8 mouse cellular contexts compared by ENCODE assay signal in genomic region chr17:46832101-46832980, GRCm38 (mm10). TPM values are rescaled to one million over a fixed set of nuclear protein-coding genes. Genes with fewer than 3 reads are reported as not detected.
A peak's percentile ranks its signal among the peaks of the same experiment; 100 is the strongest.
DNase-seq lines count a peak whose midpoint lies in the region; ATAC-seq lines count a peak whose summit lies in the region.

No protein-coding gene starts in this region.

- peak; percentile 36 for DNase-seq in adrenal gland, adult 2 months
- DNase-seq in adrenal gland, adult 8-10 months: no peak
- peak; percentile 33 for DNase-seq in 416B (ENCODE audit: low read depth)
- peak; percentile 54 to 60 for DNase-seq in gastrocnemius, postnatal 36 days
- DNase-seq in kidney, postnatal 36 days: peak; percentile 77 to 83
- DNase-seq in urinary bladder, postnatal 4 days (ENCODE audit: low spot score in 2 of 2): no peak

- intact Hi-C loops in gastrocnemius, postnatal 36 days (cut with DNase I): no loop called here

- ATAC-seq in activated CD4-positive, CD25-positive, alpha-beta regulatory T cell, adult 4 months: no peak
- no peak for ATAC-seq in megakaryocyte progenitor cell, adult 5-6 weeks (replicated peaks; ENCODE audit: poor library complexity)

RNA-seq across cellular contexts. Expression of gene Bicral, which starts 25.9 kb away (rescaled TPM):
- 10 to 100 TPM; 22.6 to 25.1 TPM for total RNA-seq in adrenal gland, adult 2 months (2021)
- 6.1 and 7.7 TPM in 2 replicates for polyA plus RNA-seq in adrenal gland, adult 2 months (2012; rRNA removed)
- 10 to 100 TPM; 22.1 to 32.4 (median 26.6) TPM for total RNA-seq in adrenal gland, adult 8-10 months (2022)
- total RNA-seq in gastrocnemius, postnatal 36 days (2021): 10 to 100 TPM in 1 of 2 experiments, 1 to 10 TPM in 1; 8.2 to 12.1 TPM
- polyA plus RNA-seq in activated CD4-positive, CD25-positive, alpha-beta regulatory T cell, adult 4 months (2017; shearing (Covaris generic)): 1 to 10 TPM; 8.3 to 8.5 TPM
- total RNA-seq in megakaryocyte progenitor cell, adult 5-6 weeks (2015): 20.9 and 26.1 TPM in 2 replicates
- total RNA-seq in megakaryocyte progenitor cell, adult 5-6 weeks (2017): 16.2 and 20.3 TPM in 2 replicates

RNA-seq across cellular contexts. Expression of gene Rpl7l1, which starts 49.9 kb away (rescaled TPM):
- total RNA-seq in adrenal gland, adult 2 months (2021): 10 to 100 TPM; 74.6 to 85.9 TPM
- polyA plus RNA-seq in adrenal gland, adult 2 months (2012; rRNA removed): 6.5 and 8.0 TPM in 2 replicates
- 10 to 100 TPM; 78.9 to 89.9 (median 83.8) TPM for total RNA-seq in adrenal gland, adult 8-10 months (2022)
- total RNA-seq in gastrocnemius, postnatal 36 days (2021): 10 to 100 TPM; 39.3 to 40.7 TPM
- 100 to 1,000 TPM; 144 to 146 TPM for polyA plus RNA-seq in activated CD4-positive, CD25-positive, alpha-beta regulatory T cell, adult 4 months (2017; shearing (Covaris generic))
- total RNA-seq in megakaryocyte progenitor cell, adult 5-6 weeks (2015): 113 and 123 TPM in 2 replicates
- 142 and 179 TPM in 2 replicates for total RNA-seq in megakaryocyte progenitor cell, adult 5-6 weeks (2017)

RNA-seq across cellular contexts. Expression of gene Tbcc, which starts 58.1 kb away (rescaled TPM):
- total RNA-seq in adrenal gland, adult 2 months (2021): 10 to 100 TPM; 13.1 to 23.8 TPM
- polyA plus RNA-seq in adrenal gland, adult 2 months (2012; rRNA removed): 17.2 and 18.5 TPM in 2 replicates
- total RNA-seq in adrenal gland, adult 8-10 months (2022): 10 to 100 TPM; 22.8 to 28.3 (median 26.7) TPM
- total RNA-seq in gastrocnemius, postnatal 36 days (2021): 1 to 10 TPM; 7.4 to 8.5 TPM
- 10 to 100 TPM; 10.4 to 12.4 TPM for polyA plus RNA-seq in activated CD4-positive, CD25-positive, alpha-beta regulatory T cell, adult 4 months (2017; shearing (Covaris generic))
- total RNA-seq in megakaryocyte progenitor cell, adult 5-6 weeks (2015): 11.3 and 12.5 TPM in 2 replicates
- total RNA-seq in megakaryocyte progenitor cell, adult 5-6 weeks (2017): 12.5 and 12.8 TPM in 2 replicates

RNA-seq across cellular contexts. Expression of gene 2310039H08Rik, which starts 59.9 kb away (rescaled TPM):
- total RNA-seq in adrenal gland, adult 2 months (2021): 10 to 100 TPM; 73.1 to 74.1 TPM
- polyA plus RNA-seq in adrenal gland, adult 2 months (2012; rRNA removed): 296 and 305 TPM in 2 replicates
- total RNA-seq in adrenal gland, adult 8-10 months (2022): 10 to 100 TPM; 53.9 to 87.1 (median 61.4) TPM
- total RNA-seq in gastrocnemius, postnatal 36 days (2021): 10 to 100 TPM; 26.8 to 33.5 TPM
- 10 to 100 TPM; 20.0 to 25.1 TPM for polyA plus RNA-seq in activated CD4-positive, CD25-positive, alpha-beta regulatory T cell, adult 4 months (2017; shearing (Covaris generic))
- total RNA-seq in megakaryocyte progenitor cell, adult 5-6 weeks (2015): 27.3 and 28.5 TPM in 2 replicates
- 10.0 and 16.5 TPM in 2 replicates for total RNA-seq in megakaryocyte progenitor cell, adult 5-6 weeks (2017)

Comparison
In these comparisons a context has a peak if more than half of its experiments do, and no peak if none do; other contexts are left out.
1. DNase-seq: peak in adrenal gland, adult 2 months (single experiment), 416B (single experiment), gastrocnemius, postnatal 36 days (2 of 2) and kidney, postnatal 36 days (2 of 2); none in adrenal gland, adult 8-10 months (single experiment) and urinary bladder, postnatal 4 days (0 of 2).